Mouse (Mus musculus): ENCODE measurements at regions not wholly inside any gene's neighbourhood (a gene's known extent, or its start where the extent isn't known, plus 50 kb on each side); places are given as distances from the start of the nearest gene placed in this dataset.

DNA sequence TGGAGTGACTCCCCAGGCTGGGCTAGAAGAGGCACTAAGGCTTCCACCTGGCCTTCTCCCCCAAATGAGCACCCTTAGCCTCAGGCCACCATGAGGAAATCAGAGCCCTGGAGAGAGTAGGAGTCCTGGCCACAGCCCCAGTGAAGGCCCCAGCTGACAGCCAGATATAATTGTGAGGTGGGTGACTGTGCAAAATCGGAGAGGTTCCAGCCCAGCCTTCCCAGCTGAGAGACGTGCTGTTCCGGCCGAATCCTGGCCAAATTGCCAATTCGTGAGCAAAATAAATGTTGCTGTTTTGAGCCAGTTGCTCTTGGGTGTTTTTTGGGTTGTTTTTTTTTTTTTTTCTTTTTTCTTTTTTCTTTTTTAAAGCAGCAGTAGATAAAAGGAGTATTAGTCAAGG is 169.9 kb upstream of the Il12b start:
- no peak for DNase-seq (ENCODE audit: low read depth)

DNA sequence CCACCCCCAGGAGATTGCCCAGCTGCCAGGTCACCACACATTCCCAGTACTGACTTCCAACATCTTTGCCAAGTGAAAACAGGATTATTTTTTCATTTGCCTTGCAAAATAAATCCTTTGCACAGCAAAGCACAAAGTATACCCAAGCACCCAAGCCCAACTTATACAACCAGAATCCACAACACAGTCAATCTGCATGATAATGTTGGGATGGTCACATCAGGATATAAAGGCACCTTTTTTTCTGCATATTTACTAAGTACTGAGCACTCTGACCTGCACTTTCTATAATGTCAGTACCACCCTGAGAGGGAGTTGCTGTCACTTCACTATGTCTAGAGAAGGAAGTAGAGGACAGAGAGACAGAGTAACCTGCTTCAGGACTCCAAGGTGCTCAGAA is 164.4 kb upstream of the Il12b start:
- no peak for DNase-seq (ENCODE audit: low read depth)

DNA sequence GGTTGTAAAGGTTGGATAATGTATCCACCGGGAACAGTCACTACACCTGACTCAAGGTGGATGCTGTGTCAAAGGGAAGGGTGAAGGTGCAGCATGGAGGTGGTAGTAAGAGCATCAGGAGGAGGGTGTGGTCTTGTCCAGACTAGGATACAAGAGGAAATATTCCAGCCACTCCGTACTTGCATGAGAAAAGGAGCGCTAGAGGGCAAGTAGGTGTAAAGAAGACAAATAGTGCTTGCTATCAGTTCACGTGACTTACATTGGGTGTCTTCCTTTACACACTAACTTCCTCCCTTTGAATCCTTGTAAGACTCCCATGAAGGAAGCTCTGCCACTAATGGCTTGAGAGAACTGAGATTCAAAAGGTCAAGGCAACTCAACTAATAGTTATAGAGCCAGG is 161.8 kb upstream of the Il12b start:
- DNase-seq (ENCODE audit: low read depth): no peak

GRCm38 (mm10) chr11:44238598-44238997 is 161.3 kb upstream of the Il12b start:
- DNase-seq (ENCODE audit: low read depth): no peak

DNA sequence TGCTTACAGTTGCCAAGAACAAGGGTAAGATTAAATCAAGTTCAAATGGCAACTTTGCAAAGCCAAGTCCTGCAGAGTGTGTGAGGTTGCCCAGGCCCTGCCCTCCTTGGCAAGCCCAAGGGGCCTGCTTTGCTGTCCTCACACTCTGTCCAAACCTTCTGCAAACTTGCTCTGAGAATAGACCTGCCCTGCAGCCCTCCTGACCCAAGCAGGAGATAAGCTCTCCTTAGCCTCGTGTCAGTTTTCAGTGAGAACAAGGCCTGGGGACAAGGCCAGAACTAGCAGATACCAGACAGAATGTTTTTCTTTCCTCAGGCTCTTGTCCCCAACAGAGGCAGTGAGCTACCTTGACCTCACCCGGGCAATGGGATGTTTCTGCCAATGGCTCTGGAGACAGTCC is 156.7 kb upstream of the Il12b start:
- no peak for DNase-seq (ENCODE audit: low read depth)

GRCm38 (mm10) chr11:44251821-44252220 is 148.0 kb upstream of the Il12b start:
- no peak for DNase-seq (ENCODE audit: low read depth)

DNA sequence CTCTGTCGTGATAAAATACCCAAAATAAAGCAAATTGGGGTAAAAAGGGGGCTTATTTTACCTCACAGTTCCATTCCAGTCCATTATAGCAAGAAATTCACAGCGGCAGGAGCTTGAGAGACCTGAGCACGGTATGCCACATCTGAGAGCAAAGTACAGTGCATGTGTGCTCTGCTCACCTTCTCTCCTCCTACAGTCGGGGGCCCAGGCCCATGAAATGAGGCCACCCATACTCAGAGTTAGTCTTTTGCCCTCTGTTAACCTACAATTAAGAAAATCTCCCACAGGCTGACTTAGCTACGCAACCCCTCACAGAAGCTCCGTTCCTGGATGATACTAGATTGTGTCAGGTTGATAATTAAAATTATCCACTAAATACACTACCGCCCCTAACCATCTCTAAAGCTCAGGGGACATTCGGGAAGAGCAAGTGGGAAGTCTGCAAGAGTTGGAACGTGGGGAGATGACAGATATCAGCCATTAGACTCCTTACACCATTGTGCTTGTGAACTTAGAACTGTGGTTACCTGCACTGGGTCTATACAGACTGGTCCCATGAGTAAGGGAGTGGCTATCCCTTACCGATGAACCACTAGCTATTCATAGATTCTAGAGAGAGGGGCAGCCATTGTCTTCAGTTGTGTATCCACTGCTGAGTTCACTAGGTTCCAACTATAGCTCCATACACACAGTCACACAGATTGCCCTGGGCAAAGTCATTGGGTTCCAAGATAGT is 139.3 kb upstream of the Il12b start:
- DNase-seq (ENCODE audit: low read depth): no peak

DNA sequence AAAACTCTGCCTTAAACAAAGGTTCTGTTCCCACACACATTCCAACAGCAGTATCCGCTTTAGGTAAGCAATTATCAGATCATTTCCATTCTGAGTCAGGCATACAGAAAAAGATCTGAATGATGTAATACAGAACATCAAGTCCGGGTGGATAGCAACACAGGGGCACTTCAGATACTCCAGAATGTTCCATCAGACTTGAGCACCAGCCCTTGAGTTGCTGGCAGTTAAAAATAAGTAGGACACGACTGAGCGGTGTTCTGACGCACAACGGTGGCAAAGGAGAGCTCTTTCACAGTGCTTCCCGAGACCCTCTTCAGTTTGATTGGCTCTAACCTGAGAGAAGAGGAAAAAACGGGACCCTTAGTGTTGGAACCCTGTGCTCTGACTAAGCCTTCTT is 138.2 kb upstream of the Il12b start:
- no peak for DNase-seq (ENCODE audit: low read depth)

- no peak for DNase-seq (ENCODE audit: low read depth)
These were observed 137.3 kb upstream of the Il12b start for GRCm38 (mm10) chr11:44262571-44262970.

DNA sequence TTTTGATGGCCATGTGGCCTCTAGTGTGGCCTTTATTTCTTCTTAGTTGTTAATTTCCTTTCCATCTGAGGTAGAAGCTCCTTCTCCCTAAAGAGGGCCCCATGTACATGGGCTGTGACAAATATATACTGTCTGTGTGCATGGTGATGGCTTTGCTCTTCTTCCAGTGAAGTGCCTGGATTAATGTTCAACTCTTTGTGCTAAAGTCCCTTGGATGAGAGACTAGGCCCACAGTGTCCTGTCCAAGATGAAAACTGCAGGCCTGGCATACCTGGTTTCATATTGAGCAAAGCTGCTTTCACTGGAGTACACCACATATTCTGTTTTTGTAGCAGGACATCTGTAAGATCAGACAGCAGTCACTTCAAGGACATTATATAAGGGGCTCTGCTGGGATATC is 127.6 kb upstream of the Il12b start:
- DNase-seq (ENCODE audit: low read depth): no peak

DNA sequence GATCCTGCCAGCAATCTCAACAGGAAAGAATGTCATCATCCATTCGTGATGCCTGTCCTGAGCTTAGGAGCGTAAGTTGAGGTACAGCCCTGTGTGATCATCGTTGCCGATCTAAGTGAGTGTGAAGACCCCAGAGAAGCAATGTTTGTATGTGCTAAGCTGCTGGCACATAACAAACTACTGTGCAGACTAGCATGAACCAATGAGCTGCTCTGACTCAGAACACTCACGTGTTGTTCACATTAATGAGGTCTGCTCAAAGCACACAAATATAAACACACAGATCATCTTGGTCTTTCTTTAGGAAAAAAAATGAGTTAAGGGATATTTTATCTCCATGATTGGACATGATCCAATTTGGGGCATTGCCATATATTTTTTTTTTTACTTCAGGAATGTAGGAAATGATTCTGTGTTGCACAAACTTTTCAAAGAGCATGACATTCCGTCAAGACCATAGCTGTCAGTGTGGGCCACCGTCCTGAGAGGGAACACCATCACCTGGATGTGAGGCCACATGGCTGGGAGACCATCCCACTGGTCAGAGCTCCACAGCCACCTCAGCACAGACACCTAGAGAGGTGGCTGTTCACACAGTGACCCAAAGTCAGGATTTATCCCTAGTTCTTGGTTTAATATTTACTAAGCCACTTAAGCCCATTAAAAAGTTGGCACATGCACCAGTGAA is 121.2 kb upstream of the Il12b start:
- DNase-seq (ENCODE audit: low read depth): no peak

DNA sequence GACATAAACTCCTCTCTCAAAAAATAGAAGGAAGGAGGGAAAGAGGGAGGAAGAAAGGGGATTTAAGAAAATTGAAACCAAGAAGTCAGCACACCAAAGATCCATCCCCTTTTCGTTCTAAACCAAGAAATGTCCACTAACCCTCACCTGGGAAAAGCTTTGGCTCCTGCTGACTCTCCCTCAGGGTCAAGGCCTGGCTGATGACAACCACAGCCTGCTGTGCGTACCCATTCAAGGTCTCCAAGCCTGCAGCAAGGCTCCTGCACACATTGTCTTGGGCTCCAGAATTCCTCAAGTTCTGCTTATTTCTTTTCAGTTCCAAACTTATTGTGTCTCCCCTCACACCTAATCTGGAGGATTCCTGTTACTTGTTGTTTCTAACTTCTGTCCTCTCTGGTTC is 113.9 kb upstream of the Il12b start:
- no peak for DNase-seq (ENCODE audit: low read depth)

- DNase-seq (ENCODE audit: low read depth): no peak
These were observed 111.0 kb upstream of the Il12b start for GRCm38 (mm10) chr11:44288825-44289224.

DNA sequence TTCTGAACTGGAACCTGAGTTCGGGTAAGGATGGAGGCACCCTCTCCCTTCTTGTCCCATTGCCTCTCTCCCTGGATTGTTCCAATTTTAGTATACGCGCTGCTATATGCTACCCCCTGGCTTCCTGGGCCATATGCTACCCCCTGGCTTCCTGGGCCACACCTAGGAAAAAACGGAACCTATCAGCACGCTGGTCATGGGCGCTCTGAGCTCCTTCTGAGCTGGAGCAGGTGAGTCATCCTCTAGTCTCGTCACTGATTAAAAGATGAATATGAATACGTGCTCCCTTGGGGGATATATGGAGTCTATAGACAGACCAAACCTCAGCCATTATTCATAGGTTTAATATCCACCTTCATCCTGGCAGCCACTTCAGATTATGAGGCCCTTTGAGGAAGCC is 96.1 kb upstream of the Il12b start:
- no peak for DNase-seq (ENCODE audit: low read depth)

DNA sequence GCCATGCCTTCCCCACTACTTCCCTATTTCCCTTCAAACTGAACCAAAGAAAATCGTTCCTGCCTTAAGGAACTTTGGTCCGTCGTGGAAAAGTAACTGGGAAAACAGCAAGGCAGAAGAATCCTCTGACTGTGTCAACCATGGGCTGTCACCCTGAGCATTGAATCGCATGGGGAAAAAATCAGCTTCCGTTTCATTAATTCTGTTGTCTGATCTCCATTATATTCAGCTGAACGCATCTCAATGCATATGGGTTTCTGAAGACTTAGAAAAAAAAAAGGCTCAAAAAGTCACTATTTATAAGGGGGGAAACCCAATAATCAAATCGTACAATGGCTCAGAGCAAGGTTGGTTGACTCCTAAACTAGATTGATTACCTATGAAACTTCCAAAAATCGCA is 83.8 kb upstream of the Il12b start:
- no peak for DNase-seq (ENCODE audit: low read depth)

DNA sequence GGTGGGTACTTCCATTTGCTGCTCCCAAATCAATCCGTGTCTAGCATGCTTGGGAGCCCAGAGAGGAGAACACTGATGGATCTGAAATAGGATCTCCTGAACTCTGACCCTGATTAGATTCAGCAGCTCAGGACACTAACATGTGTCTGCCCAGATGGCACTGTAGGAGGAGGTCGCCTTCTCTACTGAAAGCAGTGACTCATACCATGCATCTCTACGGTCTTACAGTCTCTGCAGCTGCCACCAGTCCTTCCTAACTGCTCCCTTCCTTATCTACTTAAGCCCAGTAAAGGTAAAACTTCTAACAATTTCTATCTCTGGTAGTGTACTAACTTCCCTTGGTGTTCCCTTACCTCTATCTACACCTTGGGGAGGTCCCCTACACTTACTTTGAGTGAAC is 80.7 kb upstream of the Il12b start:
- no peak for DNase-seq (ENCODE audit: low read depth)

DNA sequence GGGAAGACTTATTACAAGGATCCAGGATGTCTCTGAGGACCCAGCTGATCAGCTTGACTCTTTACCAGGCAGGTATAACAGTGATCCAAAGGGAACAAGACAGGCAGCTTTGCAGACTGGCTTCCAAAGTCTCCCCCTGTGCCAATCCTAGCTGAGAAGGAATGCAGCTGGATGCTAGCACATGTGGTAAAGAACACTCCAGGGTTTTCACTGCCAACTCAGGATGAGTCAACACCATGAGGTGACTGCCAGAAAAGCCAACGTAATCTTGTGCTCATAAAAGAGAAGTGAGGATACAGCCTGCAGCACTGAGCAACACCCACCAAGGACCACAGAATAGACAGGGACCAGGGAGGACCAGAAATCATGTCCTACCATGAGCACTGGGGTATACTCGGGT is 76.5 kb upstream of the Il12b start:
- DNase-seq (ENCODE audit: low read depth): no peak

DNA sequence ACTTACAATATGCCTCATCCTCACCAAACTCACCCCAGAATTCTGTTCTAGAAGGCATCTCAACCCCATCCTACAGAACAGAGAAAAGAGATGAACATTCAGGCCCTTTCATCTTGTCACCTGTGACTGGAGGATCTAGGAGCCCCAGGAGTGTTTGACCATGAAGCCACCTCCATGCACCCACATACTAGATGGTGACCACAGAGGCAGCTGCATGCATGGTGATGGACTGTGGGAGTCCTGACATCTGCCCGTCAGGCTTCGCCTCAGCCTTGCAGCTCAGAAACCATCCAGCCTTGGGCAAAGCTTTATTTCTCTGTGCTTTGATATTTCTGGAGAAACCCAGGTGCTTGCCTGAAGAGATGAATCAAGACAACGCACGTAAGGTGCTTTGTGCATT is 74.8 kb upstream of the Il12b start:
- no peak for DNase-seq (ENCODE audit: low read depth)

- DNase-seq (ENCODE audit: low read depth): no peak
These were observed 74.3 kb upstream of the Il12b start for GRCm38 (mm10) chr11:44325525-44325924.

GRCm38 (mm10) chr11:44329503-44329902 is 70.4 kb upstream of the Il12b start:
- no peak for DNase-seq (ENCODE audit: low read depth)

DNA sequence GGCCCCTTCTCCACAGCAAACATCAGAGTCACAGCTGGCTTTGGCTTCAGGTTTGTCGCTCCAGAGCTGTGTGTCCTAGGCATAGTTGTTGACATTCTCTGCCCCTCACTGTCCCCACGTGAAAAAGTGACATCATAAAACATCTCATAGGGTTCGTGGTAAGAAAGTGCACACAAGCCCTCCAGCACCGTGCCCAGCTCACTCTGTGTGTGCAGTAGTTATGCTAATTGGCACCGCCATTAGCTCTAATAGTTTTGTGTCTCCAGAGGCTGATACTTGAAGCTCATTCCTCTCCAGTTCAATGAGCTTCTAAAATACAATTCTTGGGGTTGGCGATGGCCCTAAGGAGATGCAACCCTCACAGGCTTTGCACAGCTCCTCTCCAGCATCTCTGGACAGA is 69.4 kb upstream of the Il12b start:
- no peak for DNase-seq (ENCODE audit: low read depth)

DNA sequence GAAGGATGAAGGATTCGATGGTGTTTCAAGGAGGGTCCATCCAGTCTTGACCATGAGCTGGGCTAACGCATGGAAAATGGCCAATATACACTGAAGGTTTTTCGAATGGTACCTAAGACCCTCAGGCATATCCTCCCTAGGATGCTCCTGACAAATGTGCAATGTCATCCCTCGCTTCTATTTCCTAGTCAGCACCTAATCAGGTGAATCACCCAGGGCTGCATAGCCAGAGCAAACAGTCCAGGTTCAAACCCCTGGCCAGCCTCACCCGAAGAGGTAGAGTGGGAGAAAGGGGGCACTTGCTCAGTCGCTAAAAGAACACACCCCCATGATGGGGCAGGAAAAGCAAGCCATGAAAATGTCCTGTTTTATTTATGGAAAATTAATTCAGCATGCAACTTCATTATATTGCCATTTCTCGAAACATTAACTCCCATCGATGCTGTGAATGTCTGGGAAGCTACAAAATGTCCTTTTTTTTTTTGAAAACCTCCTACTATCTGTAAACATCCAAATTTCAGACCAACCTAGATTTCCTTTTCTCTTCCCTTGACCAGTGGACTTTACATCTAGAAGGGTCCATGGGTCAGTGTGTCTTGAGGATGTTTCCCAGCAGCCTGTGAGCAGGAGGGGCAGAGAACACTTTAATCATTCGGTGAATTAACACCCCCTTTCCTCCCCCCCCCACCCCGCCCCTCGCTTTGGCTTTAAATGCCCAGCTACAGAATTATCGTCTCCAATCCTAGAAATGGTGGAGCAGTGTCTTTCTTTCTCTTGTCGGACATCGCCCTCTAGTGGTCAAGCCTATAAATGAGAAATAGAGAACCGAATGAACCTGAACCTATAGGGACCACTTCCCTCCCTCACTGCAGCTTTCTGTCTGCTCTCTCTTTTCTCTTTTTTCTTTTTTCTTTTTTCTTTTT is 68.8 kb upstream of the Il12b start:
- DNase-seq (ENCODE audit: low read depth): peak; percentile 40

DNA sequence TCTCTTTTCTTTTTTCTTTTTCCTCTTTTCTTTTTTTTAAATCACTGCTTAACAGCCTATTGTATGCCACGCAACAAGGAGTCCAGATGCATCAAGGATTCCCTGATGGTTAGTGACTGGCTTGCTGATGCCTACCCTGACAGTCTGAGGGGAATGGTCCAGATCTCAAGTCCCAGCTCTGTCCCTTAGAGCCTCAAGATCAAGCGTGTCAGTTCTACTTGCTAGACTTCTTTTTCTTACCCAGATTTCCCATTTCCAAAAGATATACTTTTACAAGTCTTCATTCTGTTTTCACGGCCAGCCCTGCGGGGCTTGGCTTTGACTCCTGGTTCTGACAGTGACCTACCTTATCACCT is 68.1 kb upstream of the Il12b start:
- no peak for DNase-seq (ENCODE audit: low read depth)
